Mouse (Mus musculus): ENCODE measurements around the gene Synpo2.

- TF ChIP-seq CTCF (IDR thresholded peaks at IDR 0.05; ENCODE audit: low read depth, low read length) (no peak), POLR2A (IDR thresholded peaks at IDR 0.05; ENCODE audit: borderline replicate concordance, low read depth, low read length) (no peak)
These were observed 20.5 kb upstream of the Synpo2 start for GRCm38 (mm10) chr3:123256181-123257101.

Measured in bone marrow macrophage, adult 2 months (primary cell).